Mouse (Mus musculus): ENCODE results near the gene Hspb2. TPM values are rescaled to one million over a fixed set of nuclear protein-coding genes. Genes with fewer than 3 reads are reported as not detected.

Hspb2 gene
- polyA plus RNA-seq, 1 experiment, result 3.5 TPM

GRCm38 (mm10) chr9:50776162-50776760 lies 24.1 kb upstream of the Hspb2 start:
- Histone ChIP-seq H3K4me1 (ENCODE audit: control insufficient read depth, insufficient read depth, insufficient read length, low read length) (peaks cover 3% of the 10 kb centered on the region; the same call in 1 of the 2 replicates), H3K4me3 (ENCODE audit: low read depth, low read length) (peak overlapping the region; percentile 99; the same call in 1 of the 2 replicates), H3K27ac (ENCODE audit: insufficient read depth, low read depth, low read length) (peak overlapping the region; percentile 1), H3K36me3 (ENCODE audit: control insufficient read depth, insufficient read depth, low read length) (peaks cover 21% of the 10 kb centered on the region), H3K27me3 (ENCODE audit: control insufficient read depth, insufficient read depth, low read length) (no peaks in the 10 kb centered on the region)
- 35% methylated on average over 11 of the region's 11 CpGs for WGBS
- TF ChIP-seq POLR2A (IDR thresholded peaks at IDR 0.05; ENCODE audit: low read depth, low read length), result no peak
- TF ChIP-seq CTCF (IDR thresholded peaks at IDR 0.05; ENCODE audit: extremely low read depth, insufficient read length, insufficient replicate concordance, low read depth, low read length), result no peak

DNA sequence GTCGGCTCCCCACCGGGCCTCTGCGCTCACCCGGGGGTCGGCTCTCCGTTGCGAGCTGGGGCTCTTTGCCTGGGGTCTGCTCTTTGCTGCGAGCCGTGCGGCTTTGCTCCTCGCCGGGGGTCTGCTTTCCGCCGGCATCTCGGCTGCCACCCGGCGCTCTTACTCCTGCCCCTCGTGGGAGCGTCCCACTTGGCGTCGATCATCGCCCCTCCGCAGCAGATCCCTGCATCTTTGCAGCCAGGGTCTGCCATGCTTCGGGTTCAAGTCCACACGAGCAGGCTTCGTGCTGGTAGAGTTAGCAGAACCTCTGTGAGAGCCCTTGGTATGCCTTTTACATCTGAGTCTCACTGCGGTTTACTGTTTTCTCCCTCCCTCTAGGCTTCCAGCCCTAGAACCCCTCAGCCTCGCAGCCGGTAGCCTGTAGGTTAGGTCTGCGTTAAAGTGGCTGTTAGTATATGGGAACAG lies 23.5 kb upstream of the Hspb2 start:
- Histone ChIP-seq H3K27me3 (ENCODE audit: control insufficient read depth, insufficient read depth, low read length) (no peaks in the 10 kb centered on the region), H3K36me3 (ENCODE audit: control insufficient read depth, insufficient read depth, low read length) (peaks cover 17% of the 10 kb centered on the region), H3K4me1 (ENCODE audit: control insufficient read depth, insufficient read depth, insufficient read length, low read length) (peaks cover 3% of the 10 kb centered on the region; the same call in 1 of the 2 replicates), H3K27ac (ENCODE audit: insufficient read depth, low read depth, low read length) (peak overlapping the region; percentile 1), H3K4me3 (ENCODE audit: low read depth, low read length) (peak overlapping the region; percentile 99)
- TF ChIP-seq POLR2A (IDR thresholded peaks at IDR 0.05; ENCODE audit: low read depth, low read length) (no peak), CTCF (IDR thresholded peaks at IDR 0.05; ENCODE audit: extremely low read depth, insufficient read length, insufficient replicate concordance, low read depth, low read length) (no peak)
- WGBS, result under 1% methylated on average over 29 of the region's 30 CpGs

DNA sequence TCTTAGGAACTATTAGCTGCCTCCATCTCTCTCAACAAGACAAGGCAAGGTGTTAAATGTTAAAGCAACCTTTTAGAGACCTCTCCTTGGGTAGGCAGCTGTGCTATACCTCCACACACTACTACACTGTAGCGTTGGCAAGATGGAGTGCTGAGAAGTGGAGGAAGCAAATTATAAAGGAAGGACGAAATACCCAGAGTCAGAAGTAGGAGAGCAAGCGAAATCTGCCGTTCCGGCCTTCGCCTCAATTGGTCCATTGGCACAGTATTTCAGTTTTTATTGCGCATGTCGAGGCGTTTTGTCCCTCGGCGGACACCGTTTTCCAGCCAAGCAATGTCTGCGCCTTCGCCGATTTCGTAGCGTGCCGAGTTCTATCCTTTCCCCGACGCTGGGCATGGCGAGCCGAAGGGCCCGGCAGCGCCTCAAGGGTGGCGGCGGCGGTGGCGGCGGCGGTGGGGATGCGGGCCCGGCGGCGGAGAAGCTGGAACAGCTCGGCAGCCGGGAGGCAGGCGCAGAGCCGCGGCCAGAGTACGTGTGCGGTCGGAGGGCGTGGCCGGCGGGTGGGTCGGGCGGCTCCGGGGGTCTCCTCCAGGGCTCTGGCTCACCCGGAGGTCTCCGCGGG lies 22.9 kb upstream of the Hspb2 start, which contains the start of the genes Alg9 and 1110032A03Rik:
Alg9 (plus strand) TSS at position 29 of the 622 bp plus-strand sequence.
1110032A03Rik (minus strand) TSS at position 530 of the 622 bp plus-strand sequence.
- H3K4me3 ChIP-seq (ENCODE audit: low read depth, low read length), result peak within 1 kb of the TSS; percentile 99
- H3K4me1 ChIP-seq (ENCODE audit: control insufficient read depth, insufficient read depth, insufficient read length, low read length), result peaks cover 3% of the 10 kb centered on the region; the same call in 1 of the 2 replicates
- H3K27me3 ChIP-seq (ENCODE audit: control insufficient read depth, insufficient read depth, low read length), result no peaks in the 10 kb centered on the region
- H3K27ac ChIP-seq (ENCODE audit: insufficient read depth, low read depth, low read length), result peak within 1 kb of the TSS; percentile 79
- under 1% methylated on average over 51 of the region's 51 CpGs for WGBS
- TF ChIP-seq POLR2A (IDR thresholded peaks at IDR 0.05; ENCODE audit: low read depth, low read length), result no peak; the same call in 1 of the 2 replicates
- no peak for TF ChIP-seq CTCF (IDR thresholded peaks at IDR 0.05; ENCODE audit: extremely low read depth, insufficient read length, insufficient replicate concordance, low read depth, low read length)
- peaks cover 14% of the 10 kb centered on the region for H3K36me3 ChIP-seq (ENCODE audit: control insufficient read depth, insufficient read depth, low read length)

DNA sequence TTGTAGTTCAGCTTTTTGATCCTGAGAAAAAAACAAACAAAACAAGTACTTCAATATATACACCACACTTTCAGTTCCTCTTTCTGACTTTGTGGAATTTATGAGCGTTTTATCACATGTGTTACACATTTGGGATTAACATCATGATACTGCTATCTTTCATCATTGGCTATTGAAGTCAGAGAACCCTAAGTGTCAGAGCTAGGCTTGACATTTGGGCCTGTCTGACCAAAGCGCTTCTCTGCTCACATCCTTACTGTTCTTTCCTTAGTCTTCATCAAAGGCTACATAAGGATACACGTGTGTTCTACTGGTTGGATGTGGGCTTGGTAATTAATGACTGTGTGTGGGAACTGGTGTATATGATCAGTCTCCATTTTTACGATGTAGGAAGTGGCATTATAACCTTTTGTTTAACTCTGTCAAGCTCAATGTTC lies 21.9 kb upstream of the Hspb2 start:
- TF ChIP-seq CTCF (IDR thresholded peaks at IDR 0.05; ENCODE audit: extremely low read depth, insufficient read length, insufficient replicate concordance, low read depth, low read length), result no peak
- no peak overlapping the region for H3K4me3 ChIP-seq (ENCODE audit: low read depth, low read length)
- no peaks in the 10 kb centered on the region for H3K27me3 ChIP-seq (ENCODE audit: control insufficient read depth, insufficient read depth, low read length)
- H3K36me3 ChIP-seq (ENCODE audit: control insufficient read depth, insufficient read depth, low read length), result peaks cover 10% of the 10 kb centered on the region
- H3K27ac ChIP-seq (ENCODE audit: insufficient read depth, low read depth, low read length), result no peak overlapping the region
- H3K4me1 ChIP-seq (ENCODE audit: control insufficient read depth, insufficient read depth, insufficient read length, low read length), result peaks cover 3% of the 10 kb centered on the region; the same call in 1 of the 2 replicates
- 35% methylated on average over 4 of the region's 4 CpGs for WGBS

DNA sequence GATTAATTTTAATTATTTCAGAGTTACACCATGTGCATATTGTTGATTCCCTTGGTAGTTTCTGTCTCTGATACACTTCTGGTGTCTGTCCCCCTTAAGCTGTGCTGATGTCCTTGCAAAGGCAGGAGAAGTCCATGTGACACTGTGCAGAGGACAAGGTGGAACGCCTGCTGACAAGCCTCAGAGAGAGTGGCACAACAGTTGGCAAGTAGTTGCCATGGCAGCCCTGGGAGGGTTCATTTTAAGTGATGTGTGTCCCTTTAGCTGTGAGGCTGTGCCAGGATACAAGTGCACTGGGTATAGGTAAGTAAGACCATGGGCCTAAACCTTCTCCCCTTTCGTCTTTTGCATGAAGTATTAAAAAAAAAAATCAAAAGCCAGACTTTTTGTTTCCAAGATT lies 17.9 kb upstream of the Hspb2 start:
- H3K4me3 ChIP-seq (ENCODE audit: low read depth, low read length), result no peak overlapping the region
- H3K27ac ChIP-seq (ENCODE audit: insufficient read depth, low read depth, low read length), result no peak overlapping the region
- H3K36me3 ChIP-seq (ENCODE audit: control insufficient read depth, insufficient read depth, low read length), result peaks cover 4% of the 10 kb centered on the region; the same call in 1 of the 2 replicates
- 91% methylated on average over 2 of the region's 2 CpGs for WGBS
- H3K27me3 ChIP-seq (ENCODE audit: control insufficient read depth, insufficient read depth, low read length), result no peaks in the 10 kb centered on the region
- 0 out of 2 replicates have a peak, but pooled peaks cover 3% of the 10 kb centered on the region for H3K4me1 ChIP-seq (ENCODE audit: control insufficient read depth, insufficient read depth, insufficient read length, low read length)
- TF ChIP-seq CTCF (IDR thresholded peaks at IDR 0.05; ENCODE audit: extremely low read depth, insufficient read length, insufficient replicate concordance, low read depth, low read length), result no peak
- TF ChIP-seq POLR2A (IDR thresholded peaks at IDR 0.05; ENCODE audit: low read depth, low read length), result no peak

DNA sequence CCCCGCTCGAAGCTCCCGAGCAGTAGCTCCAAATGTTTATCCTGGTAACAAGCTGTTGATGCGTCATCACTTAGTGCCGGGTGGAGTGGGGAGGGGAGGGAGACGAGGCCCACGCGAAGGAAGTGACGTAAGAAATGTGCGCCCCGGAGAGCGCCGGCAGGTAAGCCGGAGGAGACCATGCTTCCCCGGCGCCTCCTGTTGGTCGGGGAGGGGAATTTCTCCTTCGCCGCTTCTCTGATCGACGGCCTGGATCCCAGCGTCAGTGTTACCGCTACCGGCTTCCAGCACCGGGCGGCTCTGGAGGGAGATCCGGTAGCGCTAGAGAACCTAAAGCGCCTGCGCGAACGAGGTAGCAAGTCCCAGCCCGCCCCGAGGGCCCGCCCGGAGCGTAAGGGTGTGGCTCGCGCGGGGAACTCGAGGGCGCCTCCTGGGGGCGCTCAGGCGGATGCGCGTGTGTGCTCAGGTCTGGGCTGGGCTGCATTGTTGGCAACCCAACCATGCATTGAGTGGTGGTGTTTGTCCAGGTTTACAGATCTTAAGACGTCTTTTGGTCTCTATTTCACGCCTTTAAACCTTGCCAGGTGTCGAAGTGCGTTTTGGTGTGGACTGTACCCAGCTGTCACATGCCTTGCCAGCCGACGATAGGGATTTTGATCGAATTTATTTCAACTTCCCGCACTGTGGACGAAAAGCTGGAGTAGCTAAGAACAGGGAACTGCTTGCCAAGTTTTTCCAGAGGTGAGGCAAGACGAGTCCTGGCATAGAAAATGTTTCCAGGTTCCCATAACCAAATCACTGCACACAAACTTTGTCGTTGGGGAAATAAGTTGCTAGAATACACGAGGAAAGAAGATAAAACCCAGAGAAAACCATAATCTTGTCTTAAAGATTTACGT lies 16.2 kb upstream of the Hspb2 start, which contains the start of gene Fdxacb1:
Fdxacb1 (plus strand) TSS at position 130 of the 896 bp plus-strand sequence.
- Histone ChIP-seq H3K36me3 (ENCODE audit: control insufficient read depth, insufficient read depth, low read length) (peaks cover 9% of the 10 kb centered on the region), H3K27ac (ENCODE audit: insufficient read depth, low read depth, low read length) (peak within 1 kb of the TSS; percentile 93), H3K27me3 (ENCODE audit: control insufficient read depth, insufficient read depth, low read length) (no peaks in the 10 kb centered on the region), H3K4me3 (ENCODE audit: low read depth, low read length) (peak within 1 kb of the TSS; percentile 91), H3K4me1 (ENCODE audit: control insufficient read depth, insufficient read depth, insufficient read length, low read length) (no peaks in the 10 kb centered on the region)
- WGBS, result 2% methylated on average over 59 of the region's 59 CpGs
- TF ChIP-seq CTCF (IDR thresholded peaks at IDR 0.05; ENCODE audit: extremely low read depth, insufficient read length, insufficient replicate concordance, low read depth, low read length) (peak; percentile 77), POLR2A (IDR thresholded peaks at IDR 0.05; ENCODE audit: low read depth, low read length) (peak; percentile 38)
